Mouse (Mus musculus) intestine, embryonic 14.5 days (tissue): Measurements from ENCODE around the gene Daw1. TPM values are rescaled to one million over a fixed set of nuclear protein-coding genes. Genes with fewer than 3 reads are reported as not detected.

Source experiments
- ATAC-seq: fragments of 200-750 bp; cut with Nextera tagmentation; replicated peaks from 2 replicates; pipeline ENCODE4 v1.8.0; 2017; ENCODE audit warnings: low read depth, moderate number of reproducible peaks, moderate TSS enrichment, moderate library complexity; ENCODE audit not compliant: low FRiP score, low TSS enrichment
- DNase-seq: peaks from one replicate; pipeline ENCODE4 v3.0.0-alpha.2; 2018; ENCODE audit warnings: low spot score
- H3K27ac ChIP-seq: fragments of 300-500 bp; sonication (generic); 2 replicates; pipeline ENCODE4 v1.5.1; 2014; ENCODE audit warnings: low read depth, mild to moderate bottlenecking, control low read depth
- H3K27me3 ChIP-seq: fragments of 300-500 bp; sonication (generic); replicated peaks from 2 replicates; pipeline ENCODE4 v1.6.1; 2014; ENCODE audit warnings: low read length, control low read depth; ENCODE audit not compliant: control insufficient read depth, insufficient read depth
- H3K36me3 ChIP-seq: fragments of 300-500 bp; sonication (generic); 2 replicates; pipeline ENCODE4 v1.6.1; 2014; ENCODE audit warnings: low read length, control low read depth; ENCODE audit not compliant: control insufficient read depth, insufficient read depth
- H3K4me1 ChIP-seq: fragments of 300-500 bp; sonication (generic); replicated peaks from 2 replicates; pipeline ENCODE4 v1.6.1; 2014; ENCODE audit warnings: low read length, control low read depth, mixed read lengths; ENCODE audit not compliant: control insufficient read depth, insufficient read depth
- H3K4me2 ChIP-seq: fragments of 300-500 bp; sonication (generic); 2 replicates; pipeline ENCODE4 v1.6.1; 2014; ENCODE audit warnings: low read length
- H3K4me3 ChIP-seq: fragments of 300-500 bp; sonication (generic); 2 replicates; pipeline ENCODE4 v1.5.1; 2014; ENCODE audit warnings: low read depth, low read length, control low read depth, mixed read lengths
- H3K9ac ChIP-seq: fragments of 300-500 bp; sonication (generic); 2 replicates; pipeline ENCODE4 v1.6.1; 2014; ENCODE audit warnings: mild to moderate bottlenecking, low read length
- H3K9me3 ChIP-seq: fragments of 300-500 bp; sonication (generic); 2 replicates; pipeline ENCODE4 v1.6.1; 2016; ENCODE audit warnings: low read length, control low read depth; ENCODE audit not compliant: control insufficient read depth
- WGBS: fragments of 180-500 bp; shearing (Covaris S2); extraction: QIAGEN DNeasy Blood & Tissue Kit; methylation state at CpG from one replicate; pipeline ENCODE4 v1.1.7; 2014; 5-methylcytosine and 5-hydroxymethylcytosine counted together
- polyA plus RNA-seq: library from polyadenylated mRNA; unstranded; fragments of >200 nt; fragmentation: Nextera tagmentation; extraction: Ambion mirVana; gene quantifications from 2 replicates; pipeline ENCODE4 v1.2.1, GENCODE M21; 2014

Gene Daw1
- polyA plus RNA-seq, 1 experiment from 2014 or later, result 0.22 TPM

GRCm38 (mm10) chr1:83223072-83223471 lies 63.5 kb downstream of the Daw1 start:
- Histone ChIP-seq H3K9me3 (no peaks in the 10 kb centered on the region), H3K36me3 (no peaks in the 10 kb centered on the region), H3K4me2 (no peak overlapping the region), H3K27ac (no peak overlapping the region), H3K27me3 (no peaks in the 10 kb centered on the region), H3K9ac (no peak overlapping the region), H3K4me1 (no peaks in the 10 kb centered on the region), H3K4me3 (no peak overlapping the region)
- no peak for ATAC-seq
- 55% methylated on average over 1 of the region's 1 CpGs for WGBS
- DNase-seq, result no peak

DNA sequence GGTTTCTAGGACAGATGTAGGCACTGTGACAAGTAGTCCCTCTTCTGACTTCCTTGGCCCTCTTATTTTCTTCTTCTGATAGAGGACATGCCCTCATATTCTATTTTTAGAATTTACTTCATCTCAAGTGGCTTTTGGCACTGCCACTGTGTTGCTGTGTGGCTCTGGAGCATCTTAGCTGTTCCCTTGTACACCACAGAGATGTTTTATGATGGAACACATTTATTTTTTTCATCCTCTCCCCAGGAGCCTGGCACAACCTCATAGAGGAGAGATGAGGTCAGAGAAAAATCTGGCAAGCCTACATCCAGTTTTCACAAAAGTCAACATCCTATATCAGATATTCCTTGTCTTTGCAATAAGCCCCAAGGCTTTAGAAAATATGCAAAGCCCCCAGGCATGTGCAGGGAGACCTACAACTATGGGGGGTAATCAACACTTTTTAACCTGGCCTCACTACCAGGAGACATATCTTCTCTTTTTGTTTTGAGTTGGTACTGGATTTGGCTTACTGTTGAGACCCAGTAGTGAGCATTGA lies 64.9 kb downstream of the Daw1 start:
- Histone ChIP-seq H3K9me3 (no peaks in the 10 kb centered on the region), H3K9ac (no peak overlapping the region), H3K27me3 (no peaks in the 10 kb centered on the region), H3K36me3 (no peaks in the 10 kb centered on the region), H3K27ac (no peak overlapping the region), H3K4me1 (no peaks in the 10 kb centered on the region), H3K4me3 (no peak overlapping the region), H3K4me2 (no peak overlapping the region)
- ATAC-seq, result no peak
- no peak for DNase-seq

GRCm38 (mm10) chr1:83227946-83228345 lies 68.4 kb downstream of the Daw1 start:
- no peaks in the 10 kb centered on the region for H3K9me3 ChIP-seq
- DNase-seq (no peak), ATAC-seq (no peak)
- 64% methylated on average over 3 of the region's 3 CpGs for WGBS
- no peak overlapping the region for H3K4me2 ChIP-seq
- no peak overlapping the region for H3K4me3 ChIP-seq
- H3K4me1 ChIP-seq, result no peaks in the 10 kb centered on the region
- no peaks in the 10 kb centered on the region for H3K36me3 ChIP-seq
- H3K27ac ChIP-seq, result no peak overlapping the region
- H3K9ac ChIP-seq, result no peak overlapping the region
- H3K27me3 ChIP-seq, result no peaks in the 10 kb centered on the region

DNA sequence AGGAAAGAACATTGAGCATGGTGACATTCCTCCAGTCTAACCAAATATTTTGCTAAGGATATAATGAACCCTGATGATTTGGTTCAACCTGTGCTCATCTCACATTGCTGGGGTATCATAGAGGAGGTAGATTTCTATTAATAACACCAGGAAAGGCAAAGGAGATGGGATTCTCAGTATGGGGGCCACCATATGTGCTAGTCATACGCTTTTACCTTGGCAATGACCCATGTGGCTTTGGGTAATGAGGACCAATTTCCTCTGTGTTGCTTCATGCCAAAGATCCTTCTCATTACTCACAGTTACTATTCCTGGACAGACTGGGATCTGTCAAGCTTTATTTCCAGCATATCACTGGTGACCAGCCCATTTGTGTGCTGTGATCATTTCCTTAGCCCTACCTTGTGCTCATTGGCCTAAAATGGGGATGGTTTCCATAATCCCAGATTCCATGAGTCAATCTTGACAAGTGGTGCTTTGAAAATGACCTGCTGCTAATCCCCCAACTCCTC lies 88.7 kb downstream of the Daw1 start:
- no peaks in the 10 kb centered on the region for H3K27me3 ChIP-seq
- no peak overlapping the region for H3K4me3 ChIP-seq
- ATAC-seq, result no peak
- H3K9ac ChIP-seq, result no peak overlapping the region
- 67% methylated on average over 1 of the region's 1 CpGs for WGBS
- H3K9me3 ChIP-seq, result no peaks in the 10 kb centered on the region
- no peak overlapping the region for H3K4me2 ChIP-seq
- H3K4me1 ChIP-seq, result no peaks in the 10 kb centered on the region
- no peak overlapping the region for H3K27ac ChIP-seq
- H3K36me3 ChIP-seq, result no peaks in the 10 kb centered on the region
- no peak for DNase-seq

DNA sequence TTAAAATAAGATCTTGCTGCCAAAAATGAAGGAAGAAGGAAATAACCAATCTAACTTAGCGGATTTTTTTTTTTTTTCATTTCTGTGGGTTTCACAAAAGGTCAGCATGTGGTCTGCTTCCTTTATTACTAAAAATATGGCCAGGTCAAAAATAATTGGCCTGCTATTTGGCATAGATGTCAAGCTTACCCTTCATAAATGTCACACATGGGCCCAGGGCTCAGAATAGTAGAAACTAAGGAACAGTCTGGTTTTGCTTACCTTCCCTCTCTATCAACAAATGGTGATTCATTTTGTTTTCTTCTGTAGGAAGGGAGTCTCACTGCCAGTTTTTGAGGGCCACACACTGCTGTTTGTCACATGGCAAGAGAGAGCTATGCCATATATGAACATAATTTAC lies 92.2 kb downstream of the Daw1 start:
- H3K9ac ChIP-seq, result no peak overlapping the region
- H3K9me3 ChIP-seq, result no peaks in the 10 kb centered on the region
- no peak for DNase-seq
- no peak for ATAC-seq
- no peak overlapping the region for H3K4me3 ChIP-seq
- WGBS, result 90% methylated on average over 1 of the region's 1 CpGs
- H3K4me1 ChIP-seq, result no peaks in the 10 kb centered on the region
- H3K4me2 ChIP-seq, result no peak overlapping the region
- no peaks in the 10 kb centered on the region for H3K36me3 ChIP-seq
- no peaks in the 10 kb centered on the region for H3K27me3 ChIP-seq
- H3K27ac ChIP-seq, result no peak overlapping the region

Other genes starting within 250 kb of the Daw1 start
- 0.23 TPM in 1 of 2 replicates, not detected in the other for gene A030005L19Rik, start 246.4 kb upstream of the Daw1 start, polyA plus RNA-seq
- gene A030014E15Rik, start 234.8 kb upstream of the Daw1 start, polyA plus RNA-seq, result not detected in 2 replicates
- not detected in 2 replicates for gene Gm6217, start 228.4 kb upstream of the Daw1 start, polyA plus RNA-seq
- gene A030003K21Rik, start 216.4 kb upstream of the Daw1 start, polyA plus RNA-seq, result not detected in 2 replicates
- gene Gm7544, start 203.7 kb upstream of the Daw1 start, polyA plus RNA-seq, result not detected in 2 replicates
- not detected in 2 replicates for gene Gm47955, start 199.5 kb upstream of the Daw1 start, polyA plus RNA-seq
- gene Gm47959, start 159.2 kb upstream of the Daw1 start, polyA plus RNA-seq, result not detected in 2 replicates
- 0.34 and 0.49 TPM in 2 replicates for gene Slc19a3, start 121.3 kb upstream of the Daw1 start, polyA plus RNA-seq
- gene Krtap28-10, start 117.3 kb upstream of the Daw1 start, polyA plus RNA-seq, result not detected in 2 replicates
- gene Gm47969, start 114.8 kb upstream of the Daw1 start, polyA plus RNA-seq, result not detected in 2 replicates
- not detected in 2 replicates for gene A030005K14Rik, start 100.4 kb upstream of the Daw1 start, polyA plus RNA-seq
- gene Krtap28-13, start 98.8 kb upstream of the Daw1 start, polyA plus RNA-seq, result not detected in 2 replicates
- 3.4 and 3.7 TPM in 2 replicates for gene Ccl20, start 43.0 kb upstream of the Daw1 start, polyA plus RNA-seq
- 3.1 and 3.3 TPM in 2 replicates for gene Sphkap, start 248.4 kb downstream of the Daw1 start, polyA plus RNA-seq